Mouse (Mus musculus): ENCODE data around the gene Efs. TPM values are rescaled to one million over a fixed set of nuclear protein-coding genes. Genes with fewer than 3 reads are reported as not detected.
A peak's percentile ranks its signal among the peaks of the same experiment; 100 is the strongest.
"Not testable (repeated sequence)": the region's sequence is repeated elsewhere in the genome, so short reads cannot be mapped to it uniquely, and the experiment has no call there.

The Efs gene
- total RNA-seq (2021) = 1 to 10 TPM; 2.5 to 2.8 TPM

DNA sequence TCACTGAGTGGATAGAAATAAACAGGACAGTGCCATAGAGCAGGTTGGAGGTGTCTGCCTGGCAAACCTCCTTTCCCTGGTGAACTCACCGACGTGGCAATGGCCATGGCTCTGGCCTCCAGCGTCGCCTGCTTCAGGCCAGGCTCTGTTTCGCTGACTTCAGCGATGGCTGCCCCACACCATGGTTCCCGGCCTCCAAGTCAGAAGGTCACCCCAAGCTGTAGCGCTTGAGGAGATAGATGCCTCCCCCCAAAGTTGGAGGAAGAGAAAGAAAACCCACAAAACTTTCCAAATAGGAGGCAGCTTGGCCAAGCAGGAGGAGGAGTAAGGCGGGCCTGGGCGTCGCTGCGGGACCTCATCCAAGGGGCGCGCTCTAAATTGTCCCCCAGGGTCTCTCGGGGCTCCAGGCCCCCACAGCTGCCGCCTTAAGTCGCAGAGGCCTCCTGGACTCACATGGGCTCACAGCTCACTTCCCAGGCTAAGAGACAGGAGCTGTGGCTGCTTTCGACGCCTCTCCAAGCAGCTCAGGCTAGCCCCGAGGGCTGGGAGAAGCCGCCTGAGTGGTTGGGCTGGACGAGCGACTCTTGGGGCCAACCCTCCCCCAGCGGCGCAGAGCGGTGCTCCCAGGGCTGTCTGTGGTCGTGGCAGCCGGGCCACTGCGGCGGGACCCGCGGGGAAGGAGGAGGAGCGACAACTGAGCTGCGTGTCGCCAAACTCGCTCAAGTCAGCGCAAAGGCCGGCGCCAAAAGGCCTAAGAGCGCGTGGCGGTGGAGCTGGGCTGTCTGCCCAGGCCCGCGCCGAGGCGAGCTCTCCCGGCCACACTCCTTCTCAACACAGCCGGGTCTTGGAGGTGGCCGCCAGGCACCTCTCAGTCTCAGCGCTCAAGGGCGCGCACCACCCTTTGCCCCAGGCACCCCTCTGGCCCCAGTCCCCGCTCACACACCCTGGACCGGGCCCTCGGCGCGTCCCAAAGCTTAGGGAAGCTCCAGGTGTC is at the start of gene Efs:
Gene Efs (minus strand): TSS at position 778 of the 994 bp plus-strand sequence.
- intact Hi-C loops (cut with DNase I) = no loop called here
- DNase-seq = peak; percentile 59 to 73

DNA sequence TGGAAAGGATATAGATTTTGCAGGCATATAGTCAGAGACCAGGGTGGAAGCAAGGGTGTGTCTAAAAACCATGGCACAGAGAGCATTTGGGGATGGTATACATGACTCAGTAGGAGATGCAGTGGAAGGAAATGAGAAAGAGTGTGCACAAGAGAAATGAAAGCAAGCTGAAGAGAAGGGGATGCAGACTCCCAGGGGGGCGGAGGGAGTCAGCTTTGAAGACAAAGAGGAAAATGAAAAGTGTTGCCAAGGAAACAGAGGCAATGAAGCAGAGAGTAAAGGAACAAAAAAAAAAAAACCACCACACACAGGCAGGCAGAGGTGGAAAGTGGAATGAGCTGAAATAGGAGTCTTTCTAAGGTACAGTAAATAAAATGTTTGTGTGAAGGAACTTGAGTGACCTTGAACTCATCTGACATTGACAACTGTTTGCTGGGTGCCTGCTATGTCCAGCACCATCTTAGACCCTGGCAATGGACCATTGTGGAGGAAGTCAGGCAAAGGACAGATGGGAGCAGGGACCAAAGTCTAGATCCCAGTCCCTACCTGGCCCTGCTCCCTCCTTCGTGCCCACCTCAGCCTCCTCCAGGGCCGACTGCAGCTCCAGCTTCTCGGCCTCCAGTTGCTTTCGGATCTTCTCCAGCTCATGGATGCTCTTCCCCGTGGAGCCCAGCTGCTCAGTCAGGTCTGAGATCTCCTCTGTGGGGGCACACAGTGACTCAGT is 48.3 kb upstream of the Efs start:
- intact Hi-C loops (cut with DNase I) = loop anchor here (1.0 kb wide), 1 partner anchor 26 kb away; no protein-coding TSS in a partner anchor
- no peak for DNase-seq

DNA sequence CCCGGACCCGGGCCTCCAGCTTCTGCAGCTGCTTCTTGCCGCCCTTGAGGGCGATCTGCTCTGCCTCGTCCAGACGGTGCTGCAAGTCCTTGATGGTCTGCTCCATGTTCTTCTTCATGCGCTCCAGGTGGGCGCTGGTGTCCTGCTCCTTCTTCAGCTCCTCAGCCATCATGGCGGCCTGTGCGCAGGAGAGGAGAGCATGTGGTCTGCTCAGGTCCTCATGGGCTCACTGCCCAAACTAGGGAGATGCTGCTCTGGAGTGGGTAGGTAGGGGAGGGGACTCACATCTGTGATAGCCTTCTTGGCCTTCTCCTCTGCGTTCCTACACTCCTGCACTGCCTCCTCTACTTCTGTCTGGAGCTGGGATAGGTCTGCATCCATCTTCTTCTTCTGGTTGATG is 46.9 kb upstream of the Efs start:
- intact Hi-C loops (cut with DNase I) = loop anchor here (1.0 kb wide), 1 partner anchor 28 kb away; no protein-coding TSS in a partner anchor
- DNase-seq = not testable (repeated sequence)

DNA sequence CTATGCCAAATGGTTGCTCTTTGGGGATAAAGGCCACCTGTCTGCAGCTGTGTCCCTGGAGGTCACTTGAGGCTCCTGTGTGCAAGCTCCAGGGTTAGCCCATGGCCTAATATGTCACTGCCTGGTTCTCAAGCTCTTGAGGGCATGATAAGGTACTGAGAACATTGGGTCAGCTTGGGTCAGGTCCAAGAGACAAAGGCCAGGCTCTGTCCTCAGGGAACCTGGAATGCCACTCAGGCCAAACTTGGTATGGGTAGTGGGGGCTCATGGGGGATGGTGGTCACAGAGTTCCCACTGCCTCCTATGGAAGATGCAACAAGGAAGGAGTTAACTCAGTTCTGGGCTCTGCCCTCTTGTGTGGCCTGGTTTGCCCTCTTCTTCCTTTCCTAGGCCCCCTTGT is 42.4 kb upstream of the Efs start:
- peak in 1 of 2 experiments; percentile 61 for DNase-seq
- intact Hi-C loops (cut with DNase I) = no loop called here

DNA sequence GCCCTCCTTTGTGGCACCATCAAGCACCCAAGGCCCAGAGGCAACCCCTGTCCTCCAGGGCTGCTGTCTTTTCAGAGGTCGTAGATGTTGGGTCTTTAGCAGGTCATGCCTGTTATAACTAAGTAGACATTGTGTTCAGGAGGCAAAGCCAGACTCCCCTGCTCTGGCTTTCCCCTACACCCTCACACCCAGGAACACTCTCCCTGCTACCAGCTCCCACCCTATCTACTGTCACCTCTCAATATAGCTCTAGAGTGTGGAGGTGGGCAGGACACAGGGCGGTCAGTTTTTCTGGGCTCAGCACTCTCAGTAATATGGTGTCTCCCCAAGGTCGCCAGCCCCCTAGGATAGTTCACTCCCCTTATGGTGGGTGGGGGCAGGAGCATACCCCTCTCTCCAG is 41.9 kb upstream of the Efs start:
- intact Hi-C loops (cut with DNase I) = no loop called here
- no peak for DNase-seq

DNA sequence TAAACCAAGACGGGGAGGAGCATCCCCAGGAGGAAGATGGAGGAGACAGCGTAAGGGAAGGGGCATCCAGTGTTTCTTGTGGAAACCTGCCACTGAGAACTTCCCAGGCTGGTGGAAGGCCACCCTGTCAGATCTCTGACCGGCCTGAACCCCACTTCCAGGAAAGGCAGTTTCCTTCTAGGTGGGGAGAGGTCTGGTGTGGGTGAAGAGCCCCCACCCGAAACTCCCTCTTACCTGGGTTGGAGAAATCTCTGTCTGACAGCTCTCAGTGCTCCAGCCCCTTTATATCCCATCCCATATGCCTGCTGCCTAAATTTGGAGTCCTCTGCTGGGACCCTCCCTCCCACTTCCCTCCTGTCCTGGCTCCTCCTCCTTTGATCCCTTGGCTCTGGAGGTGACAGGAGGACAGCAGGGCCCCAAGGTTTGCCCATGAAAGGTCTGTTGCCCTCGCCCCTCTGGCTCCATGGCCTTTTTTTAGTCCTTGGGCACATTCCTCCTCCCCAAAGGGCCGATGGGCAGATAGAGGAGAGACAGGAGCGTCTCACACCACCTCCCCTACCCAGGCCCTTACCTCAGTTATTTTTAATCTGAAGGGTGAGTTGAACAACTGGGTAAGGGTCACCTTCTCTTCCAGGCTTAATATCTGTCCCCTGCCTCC is 40.5 kb upstream of the Efs start, which contains the start of gene Myh6:
Gene Myh6 (minus strand): TSS at position 608 of the 658 bp plus-strand sequence.
- DNase-seq = peak; percentile 58 to 60

DNA sequence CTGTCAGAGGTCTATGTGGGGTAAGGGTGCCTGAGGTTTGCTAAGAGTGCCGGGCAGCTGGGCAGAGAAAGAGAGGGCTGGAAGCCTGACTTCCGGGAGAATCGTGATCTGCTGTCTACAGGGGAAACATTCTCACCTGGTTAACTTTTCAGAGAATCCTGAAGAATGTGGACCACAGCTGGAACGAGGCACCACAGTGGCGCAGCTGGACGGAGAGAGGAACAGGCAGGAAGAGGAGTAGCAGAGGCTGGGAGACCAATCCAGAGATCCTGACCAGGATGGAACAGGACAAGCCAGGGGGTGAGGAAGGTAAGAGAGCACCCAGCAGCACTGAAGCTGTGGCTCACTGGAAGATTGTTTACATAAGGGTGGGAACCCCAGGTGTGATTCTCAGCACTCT is 39.7 kb upstream of the Efs start:
- DNase-seq = no peak
- intact Hi-C loops (cut with DNase I) = no loop called here

More for the DNA sequence above, 40.5 kb upstream of the Efs start, which contains the start of gene Myh6:
- intact Hi-C loops (cut with DNase I) = no loop called here

DNA sequence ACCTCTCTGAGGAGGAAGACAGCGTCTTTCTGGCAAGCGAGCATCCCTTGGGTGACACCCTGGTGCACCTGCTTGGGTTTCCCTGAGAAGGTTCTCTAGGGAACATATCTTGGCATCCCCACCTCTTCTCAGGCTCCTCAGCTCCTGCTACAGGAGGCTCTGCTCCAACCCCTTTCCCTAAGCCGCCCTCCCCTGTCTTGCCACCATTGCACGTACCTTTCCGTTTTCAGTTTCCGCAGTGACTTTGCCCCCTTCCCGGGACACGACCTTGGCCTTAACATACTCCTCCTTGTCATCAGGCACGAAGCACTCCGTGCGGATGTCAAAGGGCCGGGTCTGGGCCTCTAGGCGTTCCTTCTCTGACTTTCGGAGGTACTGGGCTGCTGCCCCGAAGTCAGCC is 39.1 kb upstream of the Efs start:
- DNase-seq = no peak
- intact Hi-C loops (cut with DNase I) = no loop called here

DNA sequence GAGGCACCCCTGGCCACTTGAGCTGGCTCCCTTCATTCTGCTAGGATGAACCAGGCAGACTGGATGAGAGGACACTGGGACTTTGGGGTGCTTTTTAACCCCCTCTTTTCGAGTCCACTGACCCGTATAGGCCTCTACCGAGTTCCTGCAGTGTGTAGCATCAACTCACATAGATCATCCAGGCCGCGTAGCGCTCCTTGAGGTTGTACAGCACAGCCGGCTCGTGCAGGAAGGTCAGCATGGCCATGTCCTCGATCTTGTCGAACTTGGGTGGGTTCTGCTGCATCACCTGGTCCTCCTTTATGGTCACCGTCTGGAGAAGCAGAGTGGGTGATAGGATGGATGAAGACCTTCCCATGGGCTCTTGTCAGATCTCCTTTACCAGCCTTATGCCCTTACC is 37.8 kb upstream of the Efs start:
- no peak for DNase-seq
- intact Hi-C loops (cut with DNase I) = no loop called here

DNA sequence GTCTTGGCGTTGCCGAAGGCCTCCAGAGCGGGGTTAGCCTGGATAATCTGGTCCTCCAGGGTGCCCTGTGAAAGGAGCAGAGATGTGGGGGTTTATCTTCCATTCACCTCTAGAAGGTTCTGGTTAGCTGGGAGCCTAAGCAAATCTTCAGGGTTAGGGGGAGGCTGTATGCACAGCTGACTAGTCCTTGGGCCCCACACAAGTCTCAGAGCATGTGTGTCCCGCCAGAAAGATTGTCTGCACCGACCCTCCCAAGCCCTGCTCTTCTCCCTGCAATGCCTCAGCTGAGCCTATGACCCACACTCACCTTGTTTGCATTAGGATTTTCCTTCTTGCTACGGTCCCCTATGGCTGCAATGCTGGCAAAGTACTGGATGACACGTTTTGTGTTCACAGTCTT is 36.8 kb upstream of the Efs start:
- intact Hi-C loops (cut with DNase I) = no loop called here
- no peak for DNase-seq

DNA sequence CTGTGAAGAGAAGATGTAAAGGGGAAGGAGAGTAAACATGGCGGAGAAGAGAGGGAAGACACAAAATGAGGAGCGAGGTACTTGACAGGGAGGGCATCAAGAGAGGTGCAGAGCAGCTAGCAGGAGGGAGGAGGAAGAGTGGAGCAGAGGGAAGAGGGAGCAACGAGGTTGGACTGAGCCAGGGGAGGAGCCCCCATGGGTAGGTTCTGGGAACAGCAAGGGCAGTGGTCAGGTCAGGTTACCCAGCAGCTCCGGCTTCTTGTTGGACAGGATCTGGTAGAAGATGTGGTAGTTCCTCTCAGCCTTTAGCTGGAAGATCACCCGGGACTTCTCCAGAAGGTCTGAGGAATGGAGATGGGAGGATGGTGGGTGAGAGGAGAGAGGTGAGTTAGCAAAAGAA is 35.6 kb upstream of the Efs start:
- no peak for DNase-seq
- intact Hi-C loops (cut with DNase I) = no loop called here

DNA sequence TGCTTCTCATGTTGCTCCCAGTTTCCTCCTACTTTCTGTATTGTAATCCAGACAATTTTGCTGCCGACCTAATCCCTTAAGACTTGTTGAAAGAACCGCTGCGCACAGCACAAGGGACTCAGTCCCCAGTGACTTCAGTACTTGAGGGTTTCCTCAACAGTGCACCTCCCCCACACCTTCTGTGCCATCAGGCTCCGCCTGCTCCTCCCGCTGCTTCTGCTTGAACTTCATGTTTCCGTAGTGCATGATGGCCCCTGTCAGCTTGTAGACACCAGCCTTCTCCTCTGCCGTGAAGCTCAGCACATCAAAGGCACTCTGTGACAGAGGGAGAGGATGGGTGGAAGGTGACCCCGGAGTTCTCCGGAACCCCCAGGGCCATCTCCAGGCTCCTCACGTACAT is 34.8 kb upstream of the Efs start:
- DNase-seq = no peak
- intact Hi-C loops (cut with DNase I) = no loop called here

DNA sequence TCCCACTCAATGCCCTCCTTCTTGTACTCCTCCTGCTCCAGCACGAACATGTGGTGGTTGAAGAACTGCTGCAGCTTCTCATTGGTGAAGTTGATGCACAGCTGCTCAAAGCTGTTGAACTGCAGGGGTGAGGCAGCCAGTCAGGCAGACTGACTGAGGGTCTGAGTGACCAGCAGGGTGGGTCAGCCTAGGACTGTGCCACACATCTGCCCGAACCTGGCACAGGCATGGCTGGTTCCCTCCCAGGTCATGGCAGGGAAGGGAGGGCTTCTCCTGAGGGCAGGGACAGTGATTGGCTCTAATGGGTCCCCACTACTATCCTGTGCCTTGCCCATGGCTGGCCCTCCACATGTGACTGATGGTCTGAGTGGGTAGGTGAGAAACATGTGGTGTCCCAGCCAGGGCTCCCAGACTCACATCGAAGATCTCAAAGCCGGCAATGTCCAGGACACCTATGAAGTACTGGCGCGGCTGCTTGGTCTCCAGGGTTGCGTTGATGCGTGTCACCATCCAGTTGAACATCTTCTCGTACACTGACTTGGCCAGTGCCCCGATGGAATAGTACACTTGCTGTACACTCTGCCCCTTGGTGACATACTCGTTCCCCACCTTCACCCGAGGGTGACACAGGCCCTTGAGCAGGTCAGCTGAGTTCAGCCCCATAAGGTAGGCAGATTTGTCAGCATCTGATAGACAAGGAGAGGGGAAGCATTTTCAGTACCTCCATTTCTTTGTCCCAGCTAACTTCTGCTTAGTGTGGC is 34.1 kb upstream of the Efs start:
- DNase-seq; intact Hi-C loops (cut with DNase I): not testable (repeated sequence)

DNA sequence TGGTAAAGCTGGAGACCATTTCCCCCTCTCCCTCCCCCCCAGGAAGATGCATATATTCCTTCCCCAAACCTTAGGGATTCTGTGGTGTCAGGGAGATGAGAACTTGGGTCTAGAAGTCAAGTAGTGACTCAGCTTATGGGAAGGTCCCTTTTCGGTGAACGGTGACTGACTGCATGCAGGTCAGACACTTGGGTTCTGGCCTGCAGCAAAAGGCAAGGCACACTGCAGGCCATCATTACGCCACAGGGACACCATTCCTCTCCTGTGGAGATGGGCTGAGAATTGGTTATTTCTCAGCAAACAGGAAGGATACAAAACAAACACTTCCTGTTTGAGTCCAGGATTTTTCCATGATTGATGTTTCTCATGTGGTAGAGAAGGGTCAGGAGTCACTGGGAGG is 33.3 kb upstream of the Efs start:
- intact Hi-C loops (cut with DNase I) = no loop called here
- DNase-seq = no peak

DNA sequence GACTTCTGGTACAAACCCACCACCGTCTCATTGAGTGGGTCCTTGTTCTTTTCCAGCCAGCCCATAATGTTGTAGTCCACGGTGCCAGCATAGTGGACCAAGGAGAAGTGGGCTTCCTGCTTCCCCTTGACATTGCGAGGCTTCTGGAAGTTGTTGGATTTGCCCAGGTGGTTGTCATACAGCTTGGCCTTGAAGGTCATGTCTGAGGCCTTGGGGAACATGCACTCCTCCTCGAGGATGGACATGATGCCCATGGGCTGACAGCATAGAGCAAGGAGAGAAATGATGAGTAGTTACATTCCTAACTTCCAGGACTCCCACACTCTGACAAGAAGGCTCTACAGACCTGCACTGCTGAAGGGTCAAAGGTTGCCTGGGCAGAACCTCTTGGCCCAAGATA is 32.6 kb upstream of the Efs start:
- intact Hi-C loops (cut with DNase I) = no loop called here
- no peak for DNase-seq

DNA sequence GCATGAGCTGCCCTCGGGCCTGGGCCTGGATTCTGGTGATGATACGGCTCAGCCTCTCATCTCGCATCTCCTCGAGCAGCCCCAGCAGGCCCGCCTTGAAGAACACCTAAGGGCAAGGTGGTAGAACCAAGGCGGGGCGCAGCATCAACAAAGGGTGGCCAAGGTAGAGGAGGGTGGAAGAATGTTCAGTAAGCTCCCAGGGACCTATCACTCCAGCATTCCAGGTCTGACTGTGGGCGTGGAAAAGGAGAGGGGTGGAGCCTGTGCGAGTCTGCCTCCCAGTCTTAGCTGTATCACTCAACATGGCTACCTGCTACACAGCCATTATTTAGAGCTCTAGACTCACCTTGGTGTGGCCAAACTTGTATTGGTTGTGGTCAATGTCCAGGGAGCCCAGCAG is 30.6 kb upstream of the Efs start:
- intact Hi-C loops (cut with DNase I) = no loop called here
- no peak for DNase-seq

DNA sequence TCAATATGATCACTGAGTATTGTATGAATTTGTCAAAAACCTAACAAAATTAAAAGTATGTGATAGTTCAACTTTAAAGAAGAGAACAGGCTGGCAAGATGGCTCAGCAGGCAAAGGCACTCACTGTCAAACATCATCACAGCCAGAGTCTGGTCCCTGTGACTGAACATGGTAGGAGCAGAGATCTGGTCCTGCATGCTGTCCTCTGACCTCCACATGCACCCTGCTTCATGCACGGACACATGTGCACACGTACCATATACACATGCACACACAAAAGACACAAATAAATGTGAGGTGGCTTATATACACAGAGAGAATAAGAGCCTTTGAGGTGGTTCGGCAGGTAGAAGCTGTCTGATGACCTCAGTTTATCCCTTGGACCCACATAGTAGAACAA is 29.6 kb upstream of the Efs start:
- DNase-seq = no peak
- intact Hi-C loops (cut with DNase I) = no loop called here

DNA sequence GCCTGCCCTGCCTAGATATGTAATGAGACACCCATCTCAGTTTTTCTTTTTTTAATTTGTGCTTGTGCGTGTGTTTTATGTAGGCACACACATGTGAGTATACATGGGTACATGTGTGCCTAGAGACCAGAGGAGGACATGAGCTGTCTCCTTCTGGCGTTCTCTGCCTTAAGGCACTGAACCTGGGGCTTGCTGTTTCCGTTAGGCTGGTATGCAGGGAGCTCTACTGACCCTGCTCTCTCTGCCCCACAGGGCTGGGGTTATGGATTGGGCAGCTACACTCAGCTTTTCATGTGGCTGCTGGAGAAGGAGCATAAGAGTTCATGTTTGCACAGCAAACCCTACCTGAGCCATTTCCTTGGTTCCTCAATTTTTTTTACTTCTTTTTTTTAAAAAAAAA is 28.5 kb upstream of the Efs start:
- intact Hi-C loops (cut with DNase I) = no loop called here
- DNase-seq = no peak

DNA sequence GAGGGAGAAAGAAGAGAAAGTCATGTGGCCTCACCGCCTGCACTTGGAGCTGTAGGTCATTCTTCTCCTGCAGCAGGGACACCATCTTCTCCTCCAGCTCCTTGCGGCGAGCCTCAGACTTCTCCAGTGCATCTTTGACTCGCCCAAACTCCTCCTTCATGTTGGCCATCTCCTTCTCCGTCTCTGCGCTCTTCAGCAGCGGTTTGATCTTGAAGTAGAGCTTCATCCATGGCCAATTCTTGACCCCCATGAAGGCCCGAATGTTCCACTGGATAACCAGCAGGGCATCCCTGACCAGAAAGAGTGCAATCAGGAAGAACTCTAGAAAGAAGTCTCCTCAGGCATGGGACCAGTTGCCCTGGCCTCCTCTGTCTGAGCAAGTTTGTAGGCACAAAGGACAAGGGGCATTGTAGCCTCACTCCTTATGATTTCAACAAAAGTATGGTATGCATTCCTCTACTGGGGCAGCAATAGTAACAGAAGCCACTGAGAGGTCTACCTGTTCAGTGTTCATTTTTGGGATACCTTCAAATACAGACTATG is 27.8 kb upstream of the Efs start:
- intact Hi-C loops (cut with DNase I) = no loop called here
- DNase-seq = no peak

DNA sequence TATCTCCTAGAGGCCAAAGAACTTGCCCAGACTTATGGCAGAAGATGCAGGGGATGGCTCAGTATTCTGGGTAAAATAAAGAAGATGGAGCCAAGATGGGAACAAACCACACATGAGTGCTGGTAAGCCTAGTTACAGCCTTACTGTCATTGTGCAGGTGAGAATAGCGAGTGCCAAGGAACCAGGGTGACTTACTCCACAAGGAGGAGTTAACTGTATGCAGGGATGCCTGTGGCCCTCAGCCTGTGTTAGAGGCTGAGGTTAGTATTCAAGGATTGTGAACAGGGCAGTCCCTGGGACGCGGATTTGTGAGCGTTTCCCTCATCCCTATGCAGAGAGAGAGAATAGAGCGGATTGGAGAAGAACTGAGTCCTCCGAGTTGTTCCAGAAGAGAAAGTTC is 25.7 kb upstream of the Efs start:
- no peak for DNase-seq
- intact Hi-C loops (cut with DNase I) = no loop called here
